Mouse (Mus musculus): ENCODE measurements around the gene Leng9. TPM values are rescaled to one million over a fixed set of nuclear protein-coding genes. Genes with fewer than 3 reads are reported as not detected.
"Not testable (repeated sequence)": the region's sequence is repeated elsewhere in the genome, so short reads cannot be mapped to it uniquely, and the experiment has no call there.

The Leng9 gene
- total and polyA plus RNA-seq, 2 experiments = 2.0 to 4.7 TPM

DNA sequence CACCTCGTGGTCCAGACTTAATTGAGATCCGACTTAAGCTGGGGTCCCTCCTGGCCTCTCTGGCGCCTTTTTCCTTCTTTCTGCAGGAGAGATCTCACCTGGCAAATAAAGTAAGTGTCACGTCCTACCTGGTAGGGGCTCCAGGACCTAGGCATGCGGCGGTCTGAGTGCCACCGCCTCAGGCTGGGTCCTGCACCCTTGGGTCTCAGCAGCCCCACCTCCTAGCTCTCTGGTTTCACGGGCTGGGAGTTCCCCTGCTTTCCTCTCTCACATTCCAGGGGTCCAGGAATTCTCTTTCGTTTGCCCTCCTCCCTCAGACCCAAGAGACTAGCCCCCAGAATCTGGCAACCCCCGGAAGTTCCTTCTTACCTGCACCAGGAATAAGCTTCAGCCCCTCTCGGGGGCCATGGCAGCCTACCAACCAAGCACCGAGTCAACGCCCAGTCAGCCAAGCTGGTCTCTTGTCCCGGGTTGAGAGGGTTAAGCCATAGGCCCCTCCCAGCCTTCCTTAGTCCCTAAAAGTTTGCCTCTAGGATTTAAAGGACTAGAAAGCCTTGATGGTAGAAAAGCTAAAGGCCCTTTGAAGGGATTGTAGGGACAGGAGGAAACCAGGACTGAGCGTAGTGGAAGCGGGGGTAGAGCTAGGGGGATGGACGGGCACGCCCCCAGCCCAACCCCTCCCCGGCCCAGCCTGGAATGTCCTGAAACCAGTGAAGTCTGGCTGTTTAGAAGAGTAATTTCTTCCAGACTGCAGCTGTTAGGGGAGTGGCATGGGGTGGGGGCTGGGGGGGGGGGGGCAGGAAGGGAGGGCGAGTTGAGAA is 14.1 kb upstream of the Leng9 start, which contains the start of gene Cdc42ep5:
Gene Cdc42ep5, minus strand, starts transcription at position 771 of the 821 bp plus-strand sequence.
- no peak for TF ChIP-seq POLR2A (IDR thresholded peaks at IDR 0.05; ENCODE audit: extremely low read depth, insufficient read depth, low read length)
- TF ChIP-seq CTCF (IDR thresholded peaks at IDR 0.05; ENCODE audit: low read depth, low read length) = no peak
- Histone ChIP-seq H3K4me1 (ENCODE audit: control insufficient read depth, insufficient read depth, low read length) (peaks cover 8% of the 10 kb centered on the region; the same call in 1 of the 2 replicates), H3K79me2 (ENCODE audit: control insufficient read depth, insufficient read depth, low read length) (no peaks in the 10 kb centered on the region), H3K27me3 (ENCODE audit: control insufficient read depth, insufficient read depth, low read length) (no peaks in the 10 kb centered on the region), H3K9ac (ENCODE audit: low read depth, low read length) (peak within 1 kb of the TSS; percentile 80), H3K36me3 (ENCODE audit: control insufficient read depth, insufficient read depth, low read length) (no peaks in the 10 kb centered on the region), H3K27ac (replicated peaks; ENCODE audit: insufficient read depth, low read depth, low read length) (peak within 1 kb of the TSS; percentile 62), H3K4me3 (ENCODE audit: insufficient read depth, low read depth, low read length) (peak within 1 kb of the TSS; percentile 86)
- peak; percentile 56 for DNase-seq (ENCODE audit: extremely low read depth, low read depth, low spot score)
- 3% methylated on average over 19 of the region's 20 CpGs for WGBS

DNA sequence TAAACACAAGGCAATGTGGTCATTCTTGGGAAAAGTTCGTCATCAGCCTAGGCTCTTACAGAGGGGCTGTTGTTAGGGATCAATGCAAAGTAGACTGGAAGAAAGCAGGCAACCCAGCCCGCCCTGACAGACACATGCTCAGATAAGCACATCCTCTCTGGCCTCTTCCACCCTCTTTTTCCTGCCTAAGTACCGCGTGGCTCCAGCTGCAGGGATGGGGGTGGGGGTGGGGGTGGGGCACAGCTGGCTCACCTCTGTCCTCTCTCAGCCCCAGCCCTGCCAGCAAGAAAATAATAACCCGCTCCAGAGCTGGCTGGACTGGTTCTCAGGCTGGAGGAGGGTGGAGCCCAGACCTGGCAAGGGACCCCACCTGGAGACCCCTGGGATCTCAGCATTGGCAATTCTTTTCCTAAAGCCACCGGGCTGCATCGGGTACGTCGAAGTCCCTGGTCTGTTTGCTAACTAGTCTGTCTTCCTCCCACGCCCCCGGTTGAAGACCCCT is 13.4 kb upstream of the Leng9 start:
- peak overlapping the region; percentile 86 for H3K4me3 ChIP-seq (ENCODE audit: insufficient read depth, low read depth, low read length)
- DNase-seq (ENCODE audit: extremely low read depth, low read depth, low spot score) = peak; percentile 19
- H3K27ac ChIP-seq (replicated peaks; ENCODE audit: insufficient read depth, low read depth, low read length) = peak overlapping the region; percentile 62
- peak overlapping the region; percentile 80 for H3K9ac ChIP-seq (ENCODE audit: low read depth, low read length)
- TF ChIP-seq POLR2A (IDR thresholded peaks at IDR 0.05; ENCODE audit: extremely low read depth, insufficient read depth, low read length) (no peak), CTCF (IDR thresholded peaks at IDR 0.05; ENCODE audit: low read depth, low read length) (no peak)
- 6% methylated on average over 11 of the region's 11 CpGs for WGBS
- H3K27me3 ChIP-seq (ENCODE audit: control insufficient read depth, insufficient read depth, low read length) = no peaks in the 10 kb centered on the region
- no peaks in the 10 kb centered on the region for H3K36me3 ChIP-seq (ENCODE audit: control insufficient read depth, insufficient read depth, low read length)
- peaks cover 8% of the 10 kb centered on the region; the same call in 1 of the 2 replicates for H3K4me1 ChIP-seq (ENCODE audit: control insufficient read depth, insufficient read depth, low read length)
- H3K79me2 ChIP-seq (ENCODE audit: control insufficient read depth, insufficient read depth, low read length) = no peaks in the 10 kb centered on the region

DNA sequence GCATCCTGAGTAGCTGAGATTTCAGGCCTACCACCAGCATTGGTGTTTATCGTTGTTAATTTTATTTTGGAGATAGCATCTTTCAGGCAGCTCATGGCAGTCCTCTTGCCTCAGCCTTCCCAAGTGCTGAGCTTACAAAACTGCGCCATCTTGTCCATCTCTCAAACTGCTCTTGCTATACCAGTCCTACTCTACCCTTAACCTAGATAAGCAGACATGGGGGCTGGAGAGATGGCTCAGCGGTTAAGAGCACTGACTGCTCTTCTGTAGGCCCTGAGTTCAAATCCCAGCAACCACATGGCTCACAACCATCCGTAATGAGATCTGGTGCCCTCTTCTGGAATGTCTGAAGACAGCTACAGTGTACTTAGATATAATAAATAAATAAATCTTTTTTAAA is 11.4 kb upstream of the Leng9 start:
- H3K4me1 ChIP-seq (ENCODE audit: control insufficient read depth, insufficient read depth, low read length); H3K36me3 ChIP-seq (ENCODE audit: control insufficient read depth, insufficient read depth, low read length); H3K27ac ChIP-seq (replicated peaks; ENCODE audit: insufficient read depth, low read depth, low read length); DNase-seq (ENCODE audit: extremely low read depth, low read depth, low spot score); H3K9ac ChIP-seq (ENCODE audit: low read depth, low read length); H3K4me3 ChIP-seq (ENCODE audit: insufficient read depth, low read depth, low read length); H3K79me2 ChIP-seq (ENCODE audit: control insufficient read depth, insufficient read depth, low read length); H3K27me3 ChIP-seq (ENCODE audit: control insufficient read depth, insufficient read depth, low read length): not testable (repeated sequence)
- WGBS = 98% methylated on average over 4 of the region's 4 CpGs

DNA sequence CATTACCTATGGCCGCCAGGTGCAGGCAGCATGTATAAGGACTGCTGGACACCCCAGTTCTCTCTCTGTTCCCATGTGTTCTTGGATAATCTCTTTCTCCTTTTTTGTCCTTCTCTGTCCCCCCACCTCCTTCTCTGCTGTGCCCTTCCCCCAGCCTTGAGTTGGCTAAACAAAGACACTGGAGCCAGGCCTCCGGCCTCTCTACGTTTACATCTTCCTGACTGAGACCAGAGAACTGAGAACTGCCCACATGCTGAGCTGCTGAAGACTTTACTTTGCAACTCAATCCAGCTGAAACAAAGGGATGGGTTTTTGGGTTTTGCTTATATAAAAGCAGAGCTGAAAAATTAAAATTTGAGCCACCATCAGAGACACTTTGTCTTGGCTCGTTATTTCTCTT is 4.8 kb upstream of the Leng9 start:
- H3K4me1 ChIP-seq (ENCODE audit: control insufficient read depth, insufficient read depth, low read length) = peaks cover 3% of the 10 kb centered on the region; the same call in 1 of the 2 replicates
- no peaks in the 10 kb centered on the region for H3K27me3 ChIP-seq (ENCODE audit: control insufficient read depth, insufficient read depth, low read length)
- H3K4me3 ChIP-seq (ENCODE audit: insufficient read depth, low read depth, low read length) = no peak overlapping the region
- no peak for DNase-seq (ENCODE audit: extremely low read depth, low read depth, low spot score)
- no peaks in the 10 kb centered on the region for H3K36me3 ChIP-seq (ENCODE audit: control insufficient read depth, insufficient read depth, low read length)
- TF ChIP-seq POLR2A (IDR thresholded peaks at IDR 0.05; ENCODE audit: extremely low read depth, insufficient read depth, low read length) (no peak), CTCF (IDR thresholded peaks at IDR 0.05; ENCODE audit: low read depth, low read length) (no peak)
- 76% methylated on average over 4 of the region's 4 CpGs for WGBS
- H3K9ac ChIP-seq (ENCODE audit: low read depth, low read length) = no peak overlapping the region
- no peak overlapping the region for H3K27ac ChIP-seq (replicated peaks; ENCODE audit: insufficient read depth, low read depth, low read length)
- H3K79me2 ChIP-seq (ENCODE audit: control insufficient read depth, insufficient read depth, low read length) = no peaks in the 10 kb centered on the region

DNA sequence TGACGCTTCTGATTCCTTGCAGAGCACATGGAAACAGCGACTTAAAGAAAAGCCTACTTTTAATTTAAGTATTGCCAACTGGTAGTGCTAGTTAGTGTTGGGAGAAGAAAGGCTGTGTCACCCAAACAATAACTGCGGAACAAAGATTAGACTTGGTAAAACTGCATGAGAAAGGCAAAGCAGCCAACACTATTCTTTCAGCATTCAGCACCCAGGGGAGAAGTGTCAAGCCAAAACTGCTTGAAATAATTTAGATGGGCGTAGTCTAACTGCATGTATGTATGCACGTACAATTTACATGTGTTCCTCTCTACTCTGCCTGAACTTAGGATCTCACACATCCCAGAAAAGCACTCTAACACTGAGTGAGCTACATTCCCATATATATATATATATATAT is 4.2 kb upstream of the Leng9 start:
- H3K4me3 ChIP-seq (ENCODE audit: insufficient read depth, low read depth, low read length) = no peak overlapping the region
- WGBS = 84% methylated on average over 5 of the region's 5 CpGs
- H3K9ac ChIP-seq (ENCODE audit: low read depth, low read length) = no peak overlapping the region
- no peak for TF ChIP-seq CTCF (IDR thresholded peaks at IDR 0.05; ENCODE audit: low read depth, low read length)
- no peak for TF ChIP-seq POLR2A (IDR thresholded peaks at IDR 0.05; ENCODE audit: extremely low read depth, insufficient read depth, low read length)
- no peak for DNase-seq (ENCODE audit: extremely low read depth, low read depth, low spot score)
- H3K27ac ChIP-seq (replicated peaks; ENCODE audit: insufficient read depth, low read depth, low read length) = no peak overlapping the region
- H3K79me2 ChIP-seq (ENCODE audit: control insufficient read depth, insufficient read depth, low read length) = no peaks in the 10 kb centered on the region
- H3K27me3 ChIP-seq (ENCODE audit: control insufficient read depth, insufficient read depth, low read length) = no peaks in the 10 kb centered on the region
- H3K4me1 ChIP-seq (ENCODE audit: control insufficient read depth, insufficient read depth, low read length) = peaks cover 3% of the 10 kb centered on the region; the same call in 1 of the 2 replicates
- no peaks in the 10 kb centered on the region for H3K36me3 ChIP-seq (ENCODE audit: control insufficient read depth, insufficient read depth, low read length)

DNA sequence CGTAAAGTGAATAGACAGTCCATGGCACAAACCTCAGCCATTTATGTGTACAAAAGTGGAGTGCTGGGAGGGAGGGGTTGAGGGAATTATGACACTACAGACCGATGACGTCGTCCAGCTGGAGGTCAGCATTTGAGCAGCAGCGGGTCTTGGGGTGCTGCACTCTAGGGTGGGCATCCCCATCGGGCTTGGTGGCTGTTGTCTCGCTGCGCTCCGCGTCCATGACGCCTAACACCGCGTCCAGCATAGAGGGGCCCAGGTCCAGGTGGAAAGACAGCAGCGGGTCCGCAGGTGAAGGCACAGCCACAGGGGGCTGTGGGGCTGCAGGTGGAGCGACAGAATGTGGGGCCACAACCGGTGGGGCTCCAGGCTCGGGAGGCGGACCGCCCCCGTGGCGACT is 1.1 kb upstream of the Leng9 start:
- H3K79me2 ChIP-seq (ENCODE audit: control insufficient read depth, insufficient read depth, low read length) = no peaks in the 10 kb centered on the region
- peaks cover 10% of the 10 kb centered on the region; the same call in 1 of the 2 replicates for H3K4me1 ChIP-seq (ENCODE audit: control insufficient read depth, insufficient read depth, low read length)
- peak overlapping the region; percentile 32 for H3K9ac ChIP-seq (ENCODE audit: low read depth, low read length)
- H3K27ac ChIP-seq (replicated peaks; ENCODE audit: insufficient read depth, low read depth, low read length) = peak overlapping the region; percentile 36
- H3K36me3 ChIP-seq (ENCODE audit: control insufficient read depth, insufficient read depth, low read length) = peaks cover 2% of the 10 kb centered on the region; the same call in 1 of the 2 replicates
- H3K4me3 ChIP-seq (ENCODE audit: insufficient read depth, low read depth, low read length) = peak overlapping the region; percentile 33
- DNase-seq (ENCODE audit: extremely low read depth, low read depth, low spot score) = no peak
- TF ChIP-seq CTCF (IDR thresholded peaks at IDR 0.05; ENCODE audit: low read depth, low read length) (no peak), POLR2A (IDR thresholded peaks at IDR 0.05; ENCODE audit: extremely low read depth, insufficient read depth, low read length) (no peak)
- H3K27me3 ChIP-seq (ENCODE audit: control insufficient read depth, insufficient read depth, low read length) = no peaks in the 10 kb centered on the region
- 32% methylated on average over 22 of the region's 22 CpGs for WGBS

All from liver, adult 2 months (tissue).